Mouse (Mus musculus): ENCODE measurements around the gene Hist1h1e. TPM values are rescaled to one million over a fixed set of nuclear protein-coding genes. Genes with fewer than 3 reads are reported as not detected.
A peak's percentile ranks its signal among the peaks of the same experiment; 100 is the strongest.
"Not testable (repeated sequence)": the region's sequence is repeated elsewhere in the genome, so short reads cannot be mapped to it uniquely, and the experiment has no call there.

Gene Hist1h1e
- polyA plus RNA-seq, 1 experiment from 2014 or later: 11.1 TPM

- WGBS: under 1% methylated on average over 28 of the region's 36 CpGs
- not testable (repeated sequence) for H3K9me3 ChIP-seq
- peak overlapping the region; percentile 59 for H3K4me3 ChIP-seq
These were observed 36.8 kb downstream of the Hist1h1e start for GRCm38 (mm10) chr13:23585442-23586098.

GRCm38 (mm10) chr13:23585029-23585441, 37.3 kb downstream of the Hist1h1e start:
- Histone ChIP-seq H3K27me3 (ENCODE audit: insufficient read depth, poor library complexity, severe bottlenecking) (no peaks in the 10 kb centered on the region), H3K9me3 (no peaks in the 10 kb centered on the region), H3K4me3 (peak overlapping the region; percentile 59), H3K36me3 (no peaks in the 10 kb centered on the region), H3K27ac (peak overlapping the region; percentile 91), H3K4me1 (peaks cover 17% of the 10 kb centered on the region)
- peak; percentile 81 for DNase-seq (ENCODE audit: low spot score)
- WGBS: under 1% methylated on average over 21 of the region's 21 CpGs

More at GRCm38 (mm10) chr13:23585442-23586098, 36.8 kb downstream of the Hist1h1e start:
- DNase-seq (ENCODE audit: low spot score): peak; percentile 91
- not testable (repeated sequence) for H3K36me3 ChIP-seq; H3K27me3 ChIP-seq (ENCODE audit: insufficient read depth, poor library complexity, severe bottlenecking)
- peak overlapping the region; percentile 93 for H3K27ac ChIP-seq
- peaks cover 17% of the 10 kb centered on the region for H3K4me1 ChIP-seq

GRCm38 (mm10) chr13:23584331-23584730, 38.0 kb downstream of the Hist1h1e start:
- Histone ChIP-seq H3K4me1 (peaks cover 17% of the 10 kb centered on the region), H3K9me3 (no peaks in the 10 kb centered on the region), H3K27ac (peak overlapping the region; percentile 91), H3K36me3 (no peaks in the 10 kb centered on the region), H3K4me3 (peak overlapping the region; percentile 59), H3K27me3 (ENCODE audit: insufficient read depth, poor library complexity, severe bottlenecking) (no peaks in the 10 kb centered on the region)
- DNase-seq (ENCODE audit: low spot score): no peak

GRCm38 (mm10) chr13:23583387-23584068, 38.8 kb downstream of the Hist1h1e start:
- Histone ChIP-seq H3K4me1 (peaks cover 17% of the 10 kb centered on the region), H3K36me3 (no peaks in the 10 kb centered on the region), H3K4me3 (no peak overlapping the region), H3K27me3 (ENCODE audit: insufficient read depth, poor library complexity, severe bottlenecking) (no peaks in the 10 kb centered on the region), H3K27ac (peak overlapping the region; percentile 81), H3K9me3 (no peaks in the 10 kb centered on the region)
- DNase-seq (ENCODE audit: low spot score): no peak

DNA sequence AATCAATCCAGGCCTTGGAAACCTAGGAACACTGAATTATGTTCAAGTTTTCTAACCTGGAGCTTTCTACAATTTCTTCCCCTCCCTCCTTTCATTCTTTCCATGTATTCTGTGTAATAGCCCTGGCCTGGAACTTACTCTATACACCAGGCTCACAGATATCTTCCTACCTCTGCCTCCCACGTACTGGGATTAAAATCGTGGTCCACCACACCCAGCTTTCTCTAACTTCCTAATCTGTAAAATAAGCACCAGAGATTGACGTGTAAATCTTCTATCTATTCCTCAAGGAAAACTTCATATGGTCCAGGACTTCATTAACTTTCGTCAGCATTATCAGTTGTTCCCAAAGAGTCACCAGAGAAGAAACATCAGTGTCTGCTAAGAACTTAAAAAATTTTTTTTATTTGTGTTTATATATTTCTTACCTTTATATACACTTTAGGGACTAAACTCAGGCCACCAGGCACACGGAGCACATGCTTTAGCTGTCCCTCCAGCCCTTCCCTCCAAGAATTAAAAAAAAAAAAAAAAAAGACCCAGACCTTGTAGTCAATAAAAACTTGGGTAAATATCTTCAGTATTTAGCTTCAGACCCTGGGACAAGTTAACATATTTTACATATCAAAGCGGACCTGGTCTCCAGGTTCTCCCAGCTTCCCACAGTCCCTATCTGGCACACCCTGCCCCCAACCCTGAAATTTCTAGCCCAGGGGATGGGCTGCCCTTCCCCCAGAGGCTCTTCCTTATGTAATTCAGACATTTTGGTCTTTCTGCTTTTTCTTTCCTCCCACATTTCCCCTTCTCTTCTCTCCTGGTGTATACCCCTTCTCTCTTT, 39.9 kb downstream of the Hist1h1e start:
- Histone ChIP-seq H3K27me3 (ENCODE audit: insufficient read depth, poor library complexity, severe bottlenecking) (no peaks in the 10 kb centered on the region), H3K4me1 (peaks cover 17% of the 10 kb centered on the region), H3K27ac (peak overlapping the region; percentile 81), H3K36me3 (no peaks in the 10 kb centered on the region), H3K4me3 (peak overlapping the region; percentile 58), H3K9me3 (no peaks in the 10 kb centered on the region)
- DNase-seq (ENCODE audit: low spot score): no peak
- WGBS: 10% methylated on average over 6 of the region's 6 CpGs

- Histone ChIP-seq H3K9me3 (no peaks in the 10 kb centered on the region), H3K27me3 (ENCODE audit: insufficient read depth, poor library complexity, severe bottlenecking) (no peaks in the 10 kb centered on the region), H3K36me3 (no peaks in the 10 kb centered on the region), H3K4me3 (peak within 1 kb of the TSS; percentile 58), H3K4me1 (peaks cover 12% of the 10 kb centered on the region), H3K27ac (peak within 1 kb of the TSS; percentile 78)
- peak; percentile 98 for DNase-seq (ENCODE audit: low spot score)
- whole genome bisulfite sequencing: under 1% methylated on average over 43 of the region's 43 CpGs
These were observed 40.7 kb downstream of the Hist1h1e start, which contains the start of gene Hist1h4d for GRCm38 (mm10) chr13:23581408-23582218. Gene Hist1h4d (plus strand): TSS chr13:23581598.

- H3K27ac ChIP-seq: no peak overlapping the region
- no peak for DNase-seq (ENCODE audit: low spot score)
- no peak overlapping the region for H3K4me3 ChIP-seq
- 94% methylated on average over 1 of the region's 1 CpGs for WGBS
- H3K9me3 ChIP-seq: no peaks in the 10 kb centered on the region
- no peaks in the 10 kb centered on the region for H3K27me3 ChIP-seq (ENCODE audit: insufficient read depth, poor library complexity, severe bottlenecking)
- H3K36me3 ChIP-seq: no peaks in the 10 kb centered on the region
- peaks cover 11% of the 10 kb centered on the region; the same call in 1 of the 2 replicates for H3K4me1 ChIP-seq
These were observed 44.5 kb downstream of the Hist1h1e start for GRCm38 (mm10) chr13:23577835-23578234.

- H3K9me3 ChIP-seq: no peaks in the 10 kb centered on the region
- peak overlapping the region; percentile 90 for H3K27ac ChIP-seq
- no peaks in the 10 kb centered on the region for H3K36me3 ChIP-seq
- H3K27me3 ChIP-seq (ENCODE audit: insufficient read depth, poor library complexity, severe bottlenecking): no peaks in the 10 kb centered on the region
- WGBS: 57% methylated on average over 6 of the region's 6 CpGs
- DNase-seq (ENCODE audit: low spot score): no peak
- H3K4me3 ChIP-seq: peak overlapping the region; percentile 59
- peaks cover 9% of the 10 kb centered on the region; the same call in 1 of the 2 replicates for H3K4me1 ChIP-seq
These were observed 45.3 kb downstream of the Hist1h1e start for GRCm38 (mm10) chr13:23576906-23577639.

DNA sequence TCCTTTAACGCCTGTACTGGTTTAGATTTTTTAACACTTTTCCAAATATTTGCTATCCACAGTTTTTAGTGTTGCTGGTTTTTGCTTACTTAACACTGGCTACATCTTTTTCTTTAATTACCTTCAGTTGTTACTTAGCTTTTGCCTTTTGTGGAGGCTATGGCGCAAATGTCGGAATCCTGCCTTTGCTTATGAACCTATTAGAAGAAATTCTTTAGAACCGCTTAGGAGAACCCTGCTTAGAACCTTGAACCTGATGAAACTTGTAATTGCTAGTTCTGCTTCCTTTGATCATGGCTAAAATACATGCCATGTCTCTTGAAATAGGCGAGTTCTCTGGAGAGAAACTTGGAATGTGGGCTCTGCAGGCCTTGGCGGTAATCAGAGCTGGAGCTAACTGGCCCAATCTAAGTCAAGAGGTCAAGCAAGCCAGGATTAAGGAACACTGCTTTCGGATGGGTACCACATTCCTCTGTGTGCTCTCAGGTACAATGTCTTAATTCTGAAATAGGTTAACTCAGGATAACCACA, 45.9 kb downstream of the Hist1h1e start:
- H3K36me3 ChIP-seq: no peaks in the 10 kb centered on the region
- H3K27me3 ChIP-seq (ENCODE audit: insufficient read depth, poor library complexity, severe bottlenecking): no peaks in the 10 kb centered on the region
- peak overlapping the region; percentile 59 for H3K4me3 ChIP-seq
- peaks cover 5% of the 10 kb centered on the region; the same call in 1 of the 2 replicates for H3K4me1 ChIP-seq
- DNase-seq (ENCODE audit: low spot score): no peak
- H3K27ac ChIP-seq: peak overlapping the region; percentile 90
- H3K9me3 ChIP-seq: no peaks in the 10 kb centered on the region
- 9% methylated on average over 7 of the region's 7 CpGs for WGBS

- under 1% methylated on average over 16 of the region's 40 CpGs for WGBS
- H3K4me3 ChIP-seq: peak overlapping the region; percentile 59
- not testable (repeated sequence) for DNase-seq (ENCODE audit: low spot score)
These were observed 46.5 kb downstream of the Hist1h1e start for GRCm38 (mm10) chr13:23575864-23576313.

DNA sequence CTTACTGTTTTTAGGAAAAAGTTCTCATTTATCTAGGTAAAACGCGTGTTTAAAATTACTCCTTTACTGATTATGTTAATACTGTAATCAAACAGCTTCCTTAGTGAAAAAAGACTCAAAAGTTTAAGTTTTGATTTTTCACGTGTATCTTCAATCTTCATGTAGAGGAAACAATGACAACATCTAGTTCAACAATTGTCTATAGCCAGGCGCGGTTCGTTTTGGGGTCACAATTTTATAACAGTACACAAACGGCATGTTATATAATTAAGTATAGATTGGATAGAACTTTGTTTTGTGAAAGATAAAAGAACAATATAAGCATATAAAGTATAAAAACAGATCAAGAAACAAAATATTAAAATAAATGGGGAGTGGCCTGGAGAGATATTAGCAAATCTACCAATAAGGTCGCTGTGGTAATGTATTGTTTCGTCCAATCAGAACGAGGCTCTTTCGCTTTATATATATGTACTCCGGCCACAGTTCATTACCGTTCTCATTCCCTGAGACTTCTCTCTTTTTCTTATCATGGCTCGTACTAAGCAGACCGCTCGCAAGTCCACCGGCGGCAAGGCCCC, 47.0 kb downstream of the Hist1h1e start, which contains the start of gene Hist1h3d:
Gene Hist1h3d, plus strand, starts transcription at position 493 of the 581 bp plus-strand sequence.
- Histone ChIP-seq H3K27ac (peak within 1 kb of the TSS; percentile 90), H3K27me3 (ENCODE audit: insufficient read depth, poor library complexity, severe bottlenecking) (no peaks in the 10 kb centered on the region), H3K9me3 (no peaks in the 10 kb centered on the region), H3K36me3 (no peaks in the 10 kb centered on the region), H3K4me1 (peaks cover 5% of the 10 kb centered on the region; the same call in 1 of the 2 replicates), H3K4me3 (peak within 1 kb of the TSS; percentile 59)
- DNase-seq (ENCODE audit: low spot score): no peak
- under 1% methylated on average over 18 of the region's 18 CpGs for WGBS

More at GRCm38 (mm10) chr13:23575864-23576313, 46.5 kb downstream of the Hist1h1e start:
- not testable (repeated sequence) for H3K4me1 ChIP-seq; H3K27me3 ChIP-seq (ENCODE audit: insufficient read depth, poor library complexity, severe bottlenecking); H3K9me3 ChIP-seq; H3K36me3 ChIP-seq
- peak overlapping the region; percentile 90 for H3K27ac ChIP-seq
